Mouse (Mus musculus) kidney, postnatal 0 days (tissue): ENCODE results near the gene Nfkb1. TPM values are rescaled to one million over a fixed set of nuclear protein-coding genes. Genes with fewer than 3 reads are reported as not detected.
A peak's percentile ranks its signal among the peaks of the same experiment; 100 is the strongest.

Experiments
- ATAC-seq: fragments of 200-750 bp; cut with Nextera tagmentation; replicated peaks from 2 replicates; pipeline ENCODE4 v1.8.0; 2017; ENCODE audit warnings: low read depth, moderate number of reproducible peaks, moderate TSS enrichment, moderate library complexity; ENCODE audit not compliant: low FRiP score
- DNase-seq: peaks from one replicate; pipeline ENCODE4 v3.0.0-alpha.2; 2016; ENCODE audit warnings: low spot score
- H3K27ac ChIP-seq: fragments of 300-500 bp; sonication (generic); 2 replicates; pipeline ENCODE4 v1.5.1; 2014; ENCODE audit warnings: mild to moderate bottlenecking
- H3K27me3 ChIP-seq: fragments of 300-500 bp; sonication (generic); 2 replicates; pipeline ENCODE4 v1.6.1; 2014; ENCODE audit warnings: low read length, mixed read lengths; ENCODE audit not compliant: insufficient read depth
- H3K36me3 ChIP-seq: fragments of 300-500 bp; sonication (generic); 2 replicates; pipeline ENCODE4 v1.6.1; 2014; ENCODE audit warnings: low read length, mixed read lengths; ENCODE audit not compliant: insufficient read depth
- H3K4me1 ChIP-seq: fragments of 300-500 bp; sonication (generic); replicated peaks from 2 replicates; pipeline ENCODE4 v1.6.1; 2014; ENCODE audit warnings: antibody characterized with exemption, low read length, mixed read lengths; ENCODE audit not compliant: insufficient read depth
- H3K4me2 ChIP-seq: fragments of 300-500 bp; sonication (generic); 2 replicates; pipeline ENCODE4 v1.6.1; 2014; ENCODE audit warnings: mild to moderate bottlenecking, low read length, moderate library complexity, mixed read lengths
- H3K4me3 ChIP-seq: fragments of 300-500 bp; sonication (generic); replicated peaks from 2 replicates; pipeline ENCODE4 v1.5.1; 2014; ENCODE audit warnings: low read depth, low read length
- H3K9ac ChIP-seq: fragments of 300-500 bp; sonication (generic); 2 replicates; pipeline ENCODE4 v1.6.1; 2014; ENCODE audit warnings: low read depth, low read length
- H3K9me3 ChIP-seq: fragments of 300-500 bp; sonication (generic); replicated peaks from 2 replicates; pipeline ENCODE4 v1.6.1; 2016; ENCODE audit warnings: low read length, inconsistent platforms, mixed read lengths
- CTCF ChIP-seq: IDR thresholded peaks from 2 replicates; pipeline ENCODE4 v1.5.1; 2016; ENCODE audit warnings: antibody characterized with exemption, low read depth, mild to moderate bottlenecking, moderate library complexity
- WGBS: fragments of 180-500 bp; shearing (Covaris S2); extraction: QIAGEN DNeasy Blood & Tissue Kit; methylation state at CpG from one replicate; pipeline ENCODE4 v1.1.7; 2014; 5-methylcytosine and 5-hydroxymethylcytosine counted together
- polyA plus RNA-seq: library from polyadenylated mRNA; unstranded; fragments of >200 nt; fragmentation: Nextera tagmentation; extraction: Ambion mirVana; gene quantifications from 2 replicates; pipeline ENCODE4 v1.2.1, GENCODE M21; 2015

Gene Nfkb1
- polyA plus RNA-seq, 1 experiment from 2014 or later = 19.3 TPM

GRCm38 (mm10) chr3:135662139-135662864, 29.0 kb downstream of the Nfkb1 start:
- no peak overlapping the region for H3K4me3 ChIP-seq
- no peaks in the 10 kb centered on the region for H3K9me3 ChIP-seq
- no peaks in the 10 kb centered on the region for H3K27me3 ChIP-seq
- H3K4me2 ChIP-seq = no peak overlapping the region
- no peaks in the 10 kb centered on the region for H3K4me1 ChIP-seq
- H3K27ac ChIP-seq = no peak overlapping the region
- ATAC-seq (no peak), DNase-seq (no peak)
- no peak overlapping the region for H3K9ac ChIP-seq
- peaks cover 32% of the 10 kb centered on the region for H3K36me3 ChIP-seq
- no peak for TF ChIP-seq CTCF
- 82% methylated on average over 15 of the region's 15 CpGs for WGBS

DNA sequence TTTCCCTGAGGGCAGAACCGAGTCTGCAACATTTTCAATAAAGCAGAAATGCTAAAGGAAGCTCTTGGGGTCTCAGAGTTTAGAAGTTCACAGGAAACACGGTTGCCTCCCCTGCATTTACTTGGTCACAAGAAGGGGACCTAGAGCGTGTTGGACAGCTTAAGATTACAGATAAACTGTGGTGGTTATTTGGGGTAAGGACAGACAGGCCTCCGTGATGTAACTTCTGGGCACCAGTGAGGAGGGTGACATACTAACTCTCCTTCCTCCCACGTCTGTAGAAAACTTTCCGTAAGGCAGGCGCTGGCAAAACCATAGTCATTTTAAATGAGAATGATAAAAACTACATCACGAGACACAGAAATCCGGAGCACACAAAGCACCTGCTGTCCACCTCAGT, 29.6 kb downstream of the Nfkb1 start:
- Histone ChIP-seq H3K4me2 (no peak overlapping the region), H3K27ac (no peak overlapping the region), H3K36me3 (peaks cover 32% of the 10 kb centered on the region), H3K4me3 (no peak overlapping the region), H3K4me1 (no peaks in the 10 kb centered on the region), H3K27me3 (no peaks in the 10 kb centered on the region), H3K9me3 (no peaks in the 10 kb centered on the region), H3K9ac (no peak overlapping the region)
- no peak for TF ChIP-seq CTCF
- DNase-seq (no peak), ATAC-seq (no peak)
- 83% methylated on average over 9 of the region's 9 CpGs for WGBS

GRCm38 (mm10) chr3:135658540-135659097, 32.7 kb downstream of the Nfkb1 start:
- H3K4me2 ChIP-seq = no peak overlapping the region
- H3K4me3 ChIP-seq = no peak overlapping the region
- no peak overlapping the region for H3K9ac ChIP-seq
- H3K27ac ChIP-seq = no peak overlapping the region
- peaks cover 27% of the 10 kb centered on the region for H3K36me3 ChIP-seq
- ATAC-seq = no peak
- H3K9me3 ChIP-seq = no peaks in the 10 kb centered on the region
- no peak for DNase-seq
- 83% methylated on average over 7 of the region's 7 CpGs for WGBS
- no peak for TF ChIP-seq CTCF
- no peaks in the 10 kb centered on the region for H3K4me1 ChIP-seq
- no peaks in the 10 kb centered on the region for H3K27me3 ChIP-seq

DNA sequence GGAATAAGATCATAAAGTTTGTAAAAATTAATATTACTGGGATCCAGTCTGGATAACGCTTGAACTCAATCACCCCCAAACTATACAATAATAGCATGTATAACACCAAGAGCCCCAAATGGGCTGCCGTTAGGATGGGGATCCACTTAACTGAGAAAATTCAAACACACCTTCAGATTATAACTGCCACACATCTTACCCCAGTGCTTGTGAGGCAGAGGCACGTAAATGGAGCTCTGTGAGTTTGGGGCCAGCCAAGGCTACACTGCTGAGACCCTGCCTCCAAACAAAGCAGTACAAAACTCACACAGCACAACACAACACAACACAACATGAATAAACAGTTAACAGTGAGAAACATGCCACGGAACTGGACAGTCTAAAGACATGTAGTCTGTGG, 35.2 kb downstream of the Nfkb1 start:
- Histone ChIP-seq H3K4me3 (no peak overlapping the region), H3K9me3 (no peaks in the 10 kb centered on the region), H3K9ac (no peak overlapping the region), H3K36me3 (peaks cover 13% of the 10 kb centered on the region), H3K27ac (no peak overlapping the region), H3K27me3 (no peaks in the 10 kb centered on the region), H3K4me2 (no peak overlapping the region), H3K4me1 (no peaks in the 10 kb centered on the region)
- ATAC-seq (no peak), DNase-seq (no peak)
- TF ChIP-seq CTCF = no peak
- 92% methylated on average over 4 of the region's 4 CpGs for WGBS

DNA sequence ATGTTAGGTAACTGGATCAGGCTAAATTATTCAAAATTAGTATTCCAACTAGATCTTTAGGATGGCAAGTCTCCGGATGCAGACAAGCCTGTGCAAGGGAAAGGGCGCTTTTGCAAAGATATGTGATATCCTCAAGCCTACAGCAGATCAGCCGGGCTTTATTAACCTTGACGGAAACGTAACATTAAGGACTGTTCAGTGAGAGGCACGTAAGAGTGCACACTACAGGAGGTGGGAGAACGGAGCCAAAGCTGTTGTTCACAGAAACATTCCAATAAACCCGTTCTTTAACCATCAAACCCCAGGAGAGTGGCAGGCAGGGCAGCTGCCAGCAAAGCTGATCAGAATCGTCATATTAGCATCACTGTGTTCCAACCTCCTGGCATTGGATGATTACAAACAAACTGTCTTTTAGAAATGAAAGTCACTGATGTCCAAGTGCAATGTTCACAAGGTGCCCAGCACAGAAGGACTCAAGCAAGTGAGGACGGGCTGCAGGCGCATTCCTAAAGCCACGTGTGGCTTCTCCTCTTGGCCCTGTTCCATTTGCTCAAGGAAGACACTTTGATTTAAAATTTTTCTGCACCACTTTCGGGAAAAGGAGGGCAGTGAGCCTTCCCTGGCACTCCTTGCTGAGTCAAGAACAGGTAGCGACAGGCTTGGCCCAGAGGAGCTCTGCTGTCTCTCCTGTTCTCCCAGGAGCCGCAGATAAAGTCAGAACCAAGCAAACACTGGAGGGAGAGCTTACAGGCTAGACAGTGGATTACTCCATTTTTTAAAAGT, 40.4 kb downstream of the Nfkb1 start:
- no peak for TF ChIP-seq CTCF
- H3K9me3 ChIP-seq = no peaks in the 10 kb centered on the region
- H3K27me3 ChIP-seq = no peaks in the 10 kb centered on the region
- H3K4me2 ChIP-seq = no peak overlapping the region
- H3K9ac ChIP-seq = no peak overlapping the region
- no peak overlapping the region for H3K4me3 ChIP-seq
- peak; percentile 25 for DNase-seq
- no peak overlapping the region for H3K27ac ChIP-seq
- H3K4me1 ChIP-seq = no peaks in the 10 kb centered on the region
- H3K36me3 ChIP-seq = peaks cover 14% of the 10 kb centered on the region; the same call in 1 of the 2 replicates
- 63% methylated on average over 15 of the region's 15 CpGs for WGBS
- ATAC-seq = no peak

- no peak for ATAC-seq
- DNase-seq = no peak
- 77% methylated on average over 10 of the region's 10 CpGs for WGBS
- Histone ChIP-seq H3K4me1 (no peaks in the 10 kb centered on the region), H3K27ac (no peak overlapping the region), H3K9me3 (no peaks in the 10 kb centered on the region), H3K36me3 (peaks cover 17% of the 10 kb centered on the region; the same call in 1 of the 2 replicates), H3K9ac (no peak overlapping the region), H3K4me2 (no peak overlapping the region), H3K4me3 (no peak overlapping the region), H3K27me3 (no peaks in the 10 kb centered on the region)
- no peak for TF ChIP-seq CTCF
These were observed 41.5 kb downstream of the Nfkb1 start for GRCm38 (mm10) chr3:135649809-135650208.
